Mouse (Mus musculus) olfactory bulb, adult 2 months (tissue): ENCODE measurements around the gene Krtap3-1.

Experiments
- CTCF ChIP-seq: fragments of 200-500 bp; IDR thresholded peaks from 2 replicates; pipeline ENCODE4 v1.5.1; 2012; ENCODE audit warnings: low read depth, mild to moderate bottlenecking, low read length, moderate library complexity; ENCODE audit not compliant: insufficient read depth
- POLR2A ChIP-seq: fragments of 200-500 bp; IDR thresholded peaks from 2 replicates; pipeline ENCODE4 v1.6.1; 2012; ENCODE audit warnings: mild to moderate bottlenecking, low read depth, low read length, moderate library complexity; ENCODE audit not compliant: insufficient read depth

GRCm38 (mm10) chr11:99521288-99521860 is 45.1 kb downstream of the Krtap3-1 start, which contains the start of gene Krt39:
- TF ChIP-seq CTCF (no peak), POLR2A (no peak)
